Mouse (Mus musculus): Measurements from ENCODE around the gene Msrb2. TPM values are rescaled to one million over a fixed set of nuclear protein-coding genes. Genes with fewer than 3 reads are reported as not detected.
A peak's percentile ranks its signal among the peaks of the same experiment; 100 is the strongest.

The Msrb2 gene
- polyA plus RNA-seq, 1 experiment from 2014 or later = 12.9 TPM

GRCm38 (mm10) chr2:19414222-19414965 is 43.2 kb downstream of the Msrb2 start:
- H3K4me3 ChIP-seq (ENCODE audit: low read length) = peak overlapping the region; percentile 38
- 19% methylated on average over 19 of the region's 19 CpGs for WGBS

GRCm38 (mm10) chr2:19415063-19415521 is 43.9 kb downstream of the Msrb2 start:
- peak; percentile 83 for ATAC-seq

More at GRCm38 (mm10) chr2:19414222-19414965, 43.2 kb downstream of the Msrb2 start:
- Histone ChIP-seq H3K4me1 (ENCODE audit: control insufficient read depth, insufficient read depth, low read depth, low read length) (peaks cover 3% of the 10 kb centered on the region; the same call in 1 of the 2 replicates), H3K27ac (ENCODE audit: low read depth, low read length) (no peak overlapping the region), H3K9ac (ENCODE audit: low read depth, low read length) (peak overlapping the region; percentile 55), H3K9me3 (ENCODE audit: control insufficient read depth, low read length) (no peaks in the 10 kb centered on the region; the same call in 1 of the 2 replicates), H3K27me3 (replicated peaks; ENCODE audit: control insufficient read depth, insufficient read depth, low read length) (peaks cover 7% of the 10 kb centered on the region), H3K36me3 (ENCODE audit: control insufficient read depth, insufficient read depth, low read length) (no peaks in the 10 kb centered on the region), H3K4me2 (ENCODE audit: low read length) (peak overlapping the region; percentile 70)
- peak; percentile 82 for ATAC-seq

GRCm38 (mm10) chr2:19416066-19416465 is 44.8 kb downstream of the Msrb2 start:
- Histone ChIP-seq H3K9ac (ENCODE audit: low read depth, low read length) (no peak overlapping the region), H3K36me3 (ENCODE audit: control insufficient read depth, insufficient read depth, low read length) (no peaks in the 10 kb centered on the region), H3K9me3 (ENCODE audit: control insufficient read depth, low read length) (no peaks in the 10 kb centered on the region; the same call in 1 of the 2 replicates), H3K27me3 (replicated peaks; ENCODE audit: control insufficient read depth, insufficient read depth, low read length) (peaks cover 7% of the 10 kb centered on the region), H3K27ac (ENCODE audit: low read depth, low read length) (no peak overlapping the region), H3K4me2 (ENCODE audit: low read length) (no peak overlapping the region), H3K4me3 (ENCODE audit: low read length) (no peak overlapping the region), H3K4me1 (ENCODE audit: control insufficient read depth, insufficient read depth, low read depth, low read length) (peaks cover 3% of the 10 kb centered on the region; the same call in 1 of the 2 replicates)
- ATAC-seq = no peak
- 74% methylated on average over 6 of the region's 6 CpGs for WGBS

More at GRCm38 (mm10) chr2:19415063-19415521, 43.9 kb downstream of the Msrb2 start:
- peaks cover 7% of the 10 kb centered on the region for H3K27me3 ChIP-seq (replicated peaks; ENCODE audit: control insufficient read depth, insufficient read depth, low read length)
- WGBS = 1% methylated on average over 6 of the region's 6 CpGs
- H3K9ac ChIP-seq (ENCODE audit: low read depth, low read length) = peak overlapping the region; percentile 55
- no peaks in the 10 kb centered on the region for H3K36me3 ChIP-seq (ENCODE audit: control insufficient read depth, insufficient read depth, low read length)
- no peak overlapping the region for H3K27ac ChIP-seq (ENCODE audit: low read depth, low read length)
- H3K4me3 ChIP-seq (ENCODE audit: low read length) = peak overlapping the region; percentile 38
- H3K9me3 ChIP-seq (ENCODE audit: control insufficient read depth, low read length) = no peaks in the 10 kb centered on the region; the same call in 1 of the 2 replicates
- peaks cover 3% of the 10 kb centered on the region; the same call in 1 of the 2 replicates for H3K4me1 ChIP-seq (ENCODE audit: control insufficient read depth, insufficient read depth, low read depth, low read length)
- H3K4me2 ChIP-seq (ENCODE audit: low read length) = peak overlapping the region; percentile 70

GRCm38 (mm10) chr2:19419686-19420345 is 48.6 kb downstream of the Msrb2 start:
- no peaks in the 10 kb centered on the region for H3K9me3 ChIP-seq (ENCODE audit: control insufficient read depth, low read length)
- H3K36me3 ChIP-seq (ENCODE audit: control insufficient read depth, insufficient read depth, low read length) = no peaks in the 10 kb centered on the region
- H3K27ac ChIP-seq (ENCODE audit: low read depth, low read length) = no peak overlapping the region
- no peak overlapping the region for H3K9ac ChIP-seq (ENCODE audit: low read depth, low read length)
- no peak overlapping the region for H3K4me2 ChIP-seq (ENCODE audit: low read length)
- H3K27me3 ChIP-seq (replicated peaks; ENCODE audit: control insufficient read depth, insufficient read depth, low read length) = peaks cover 10% of the 10 kb centered on the region
- H3K4me1 ChIP-seq (ENCODE audit: control insufficient read depth, insufficient read depth, low read depth, low read length) = peaks cover 2% of the 10 kb centered on the region; the same call in 1 of the 2 replicates
- WGBS = 75% methylated on average over 1 of the region's 1 CpGs
- ATAC-seq = peak; percentile 59; the same call in 1 of the 2 replicates
- H3K4me3 ChIP-seq (ENCODE audit: low read length) = no peak overlapping the region

- H3K4me3 ChIP-seq (ENCODE audit: low read length) = no peak overlapping the region
- H3K9ac ChIP-seq (ENCODE audit: low read depth, low read length) = no peak overlapping the region
- H3K4me2 ChIP-seq (ENCODE audit: low read length) = no peak overlapping the region
- no peak overlapping the region for H3K27ac ChIP-seq (ENCODE audit: low read depth, low read length)
- H3K36me3 ChIP-seq (ENCODE audit: control insufficient read depth, insufficient read depth, low read length) = no peaks in the 10 kb centered on the region
- no peak for ATAC-seq
- H3K4me1 ChIP-seq (ENCODE audit: control insufficient read depth, insufficient read depth, low read depth, low read length) = no peaks in the 10 kb centered on the region
- H3K27me3 ChIP-seq (replicated peaks; ENCODE audit: control insufficient read depth, insufficient read depth, low read length) = peaks cover 17% of the 10 kb centered on the region
- no peaks in the 10 kb centered on the region for H3K9me3 ChIP-seq (ENCODE audit: control insufficient read depth, low read length)
Measured at GRCm38 (mm10) chr2:19422226-19422625, 51.0 kb downstream of the Msrb2 start.

GRCm38 (mm10) chr2:19423086-19423485 is 51.8 kb downstream of the Msrb2 start:
- Histone ChIP-seq H3K9me3 (ENCODE audit: control insufficient read depth, low read length) (no peaks in the 10 kb centered on the region), H3K27ac (ENCODE audit: low read depth, low read length) (no peak overlapping the region), H3K4me3 (ENCODE audit: low read length) (no peak overlapping the region), H3K27me3 (replicated peaks; ENCODE audit: control insufficient read depth, insufficient read depth, low read length) (peaks cover 23% of the 10 kb centered on the region), H3K4me1 (ENCODE audit: control insufficient read depth, insufficient read depth, low read depth, low read length) (no peaks in the 10 kb centered on the region), H3K4me2 (ENCODE audit: low read length) (no peak overlapping the region), H3K9ac (ENCODE audit: low read depth, low read length) (no peak overlapping the region), H3K36me3 (ENCODE audit: control insufficient read depth, insufficient read depth, low read length) (no peaks in the 10 kb centered on the region)
- 56% methylated on average over 6 of the region's 6 CpGs for WGBS
- no peak for ATAC-seq

GRCm38 (mm10) chr2:19429031-19429430 is 57.8 kb downstream of the Msrb2 start:
- no peak for ATAC-seq
- Histone ChIP-seq H3K36me3 (ENCODE audit: control insufficient read depth, insufficient read depth, low read length) (no peaks in the 10 kb centered on the region), H3K9ac (ENCODE audit: low read depth, low read length) (no peak overlapping the region), H3K4me1 (ENCODE audit: control insufficient read depth, insufficient read depth, low read depth, low read length) (peaks cover 17% of the 10 kb centered on the region), H3K4me2 (ENCODE audit: low read length) (no peak overlapping the region), H3K4me3 (ENCODE audit: low read length) (no peak overlapping the region), H3K9me3 (ENCODE audit: control insufficient read depth, low read length) (no peaks in the 10 kb centered on the region), H3K27me3 (replicated peaks; ENCODE audit: control insufficient read depth, insufficient read depth, low read length) (peaks cover 63% of the 10 kb centered on the region), H3K27ac (ENCODE audit: low read depth, low read length) (no peak overlapping the region)
- 6% methylated on average over 10 of the region's 10 CpGs for WGBS

- Histone ChIP-seq H3K27ac (ENCODE audit: low read depth, low read length) (no peak overlapping the region), H3K36me3 (ENCODE audit: control insufficient read depth, insufficient read depth, low read length) (no peaks in the 10 kb centered on the region), H3K4me1 (ENCODE audit: control insufficient read depth, insufficient read depth, low read depth, low read length) (peaks cover 17% of the 10 kb centered on the region), H3K4me3 (ENCODE audit: low read length) (peak overlapping the region; percentile 37), H3K9me3 (ENCODE audit: control insufficient read depth, low read length) (no peaks in the 10 kb centered on the region), H3K9ac (ENCODE audit: low read depth, low read length) (no peak overlapping the region), H3K4me2 (ENCODE audit: low read length) (peak overlapping the region; percentile 56), H3K27me3 (replicated peaks; ENCODE audit: control insufficient read depth, insufficient read depth, low read length) (peaks cover 68% of the 10 kb centered on the region)
- no peak for ATAC-seq
- WGBS = 2% methylated on average over 31 of the region's 31 CpGs
Measured at GRCm38 (mm10) chr2:19429691-19430690, 58.8 kb downstream of the Msrb2 start.

All from hindbrain, embryonic 16.5 days (tissue).